Mouse (Mus musculus) spleen, adult 2 months (tissue): ENCODE results near the gene Spag16.

Source experiments
- CTCF ChIP-seq: fragments of 200-500 bp; IDR thresholded peaks from 2 replicates; pipeline ENCODE4 v1.5.1; 2011; ENCODE audit warnings: mild to moderate bottlenecking, inconsistent platforms; ENCODE audit not compliant: insufficient read depth, insufficient read length, insufficient replicate concordance; ENCODE audit errors: extremely low read depth
- POLR2A ChIP-seq: fragments of 200-500 bp; IDR thresholded peaks from 2 replicates; pipeline ENCODE4 v1.6.1; 2011; ENCODE audit warnings: low read depth, low read length, inconsistent platforms

- no peak for TF ChIP-seq CTCF
- TF ChIP-seq POLR2A: no peak
These were observed 545.0 kb downstream of the Spag16 start for GRCm38 (mm10) chr1:70371721-70372120.
